Mouse (Mus musculus): ENCODE results near the gene P2ry2.

GRCm38 (mm10) chr7:100972875-100973274 lies 39.8 kb downstream of the P2ry2 start:
- TF ChIP-seq CTCF (IDR thresholded peaks at IDR 0.05; ENCODE audit: control insufficient read depth, insufficient read depth, insufficient read length) (no peak), MYOD1 (IDR thresholded peaks at IDR 0.05; ENCODE audit: control insufficient read depth, insufficient read length, low read depth) (no peak)

Measured in C2C12 (cell line).